Mouse (Mus musculus): ENCODE data around the gene Slc43a1.

DNA sequence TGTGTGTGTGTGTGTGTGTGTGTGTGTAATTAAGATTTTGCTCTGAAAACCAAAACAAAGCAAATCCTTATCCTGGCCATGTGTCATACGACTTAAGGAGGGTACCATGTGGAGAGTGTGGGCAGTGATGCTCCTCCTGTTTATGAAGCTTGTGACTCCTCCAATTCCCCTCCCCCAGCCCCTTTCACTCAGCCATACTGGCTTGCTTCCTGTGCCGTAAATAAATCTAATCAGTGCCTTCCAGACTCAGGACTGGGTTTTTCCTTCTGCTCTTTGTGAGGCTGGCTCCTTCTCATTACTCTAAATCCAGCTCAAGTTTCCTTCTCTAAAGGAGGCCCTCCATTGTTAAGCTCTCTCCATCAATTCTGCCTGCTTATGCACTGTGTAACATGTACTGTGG lies 15.4 kb upstream of the Slc43a1 start:
- no peak for TF ChIP-seq CTCF (IDR thresholded peaks at IDR 0.05)
- no peak for TF ChIP-seq EP300 (IDR thresholded peaks at IDR 0.05)

Data from lung, postnatal 0 days (tissue).